Mouse (Mus musculus) embryonic facial prominence, embryonic 14.5 days (tissue): ENCODE results near the gene Zfp740. TPM values are rescaled to one million over a fixed set of nuclear protein-coding genes. Genes with fewer than 3 reads are reported as not detected.
"Not testable (repeated sequence)": the region's sequence is repeated elsewhere in the genome, so short reads cannot be mapped to it uniquely, and the experiment has no call there.

ENCODE experiments used
- ATAC-seq: fragments of 200-750 bp; cut with Nextera tagmentation; 2 replicates; pipeline ENCODE4 v1.8.0; 2017; ENCODE audit warnings: low read depth, moderate number of reproducible peaks, moderate TSS enrichment
- DNase-seq: peaks from one replicate; pipeline ENCODE4 v3.0.0-alpha.2; 2015; ENCODE audit warnings: low spot score
- H3K27ac ChIP-seq: fragments of 300-500 bp; sonication (generic); replicated peaks from 2 replicates; pipeline ENCODE4 v1.5.1; 2014; ENCODE audit warnings: low read depth, mild to moderate bottlenecking, low read length, moderate library complexity
- H3K27me3 ChIP-seq: fragments of 300-500 bp; sonication (generic); replicated peaks from 2 replicates; pipeline ENCODE4 v1.6.1; 2014; ENCODE audit warnings: low read length; ENCODE audit not compliant: control insufficient read depth, insufficient read depth
- H3K36me3 ChIP-seq: fragments of 300-500 bp; sonication (generic); 2 replicates; pipeline ENCODE4 v1.6.1; 2014; ENCODE audit warnings: low read length, mixed read lengths; ENCODE audit not compliant: control insufficient read depth, insufficient read depth
- H3K4me1 ChIP-seq: fragments of 300-500 bp; sonication (generic); 2 replicates; pipeline ENCODE4 v1.6.1; 2014; ENCODE audit warnings: antibody characterized with exemption, low read length; ENCODE audit not compliant: control insufficient read depth, insufficient read depth
- H3K4me2 ChIP-seq: fragments of 300-500 bp; sonication (generic); 2 replicates; pipeline ENCODE4 v1.6.1; 2014; ENCODE audit warnings: low read depth, mild to moderate bottlenecking, low read length, moderate library complexity, mixed read lengths
- H3K4me3 ChIP-seq: fragments of 300-500 bp; sonication (generic); 2 replicates; pipeline ENCODE4 v1.5.1; 2014; ENCODE audit warnings: low read depth, mild to moderate bottlenecking, low read length
- H3K9ac ChIP-seq: fragments of 300-500 bp; sonication (generic); 2 replicates; pipeline ENCODE4 v1.6.1; 2014; ENCODE audit warnings: low read depth, mild to moderate bottlenecking, low read length, moderate library complexity, mixed read lengths
- H3K9me3 ChIP-seq: fragments of 300-500 bp; sonication (generic); 2 replicates; pipeline ENCODE4 v1.6.1; 2016; ENCODE audit warnings: low read length; ENCODE audit not compliant: control insufficient read depth
- WGBS: fragments of 180-500 bp; shearing (Covaris S2); extraction: QIAGEN DNeasy Blood & Tissue Kit; methylation state at CpG from one replicate; pipeline ENCODE4 v1.1.7; 2014; 5-methylcytosine and 5-hydroxymethylcytosine counted together
- polyA plus RNA-seq: library from polyadenylated mRNA; unstranded; fragments of >200 nt; fragmentation: Nextera tagmentation; extraction: Ambion mirVana; gene quantifications from 2 replicates; pipeline ENCODE4 v1.2.1, GENCODE M21; 2014

Zfp740 gene
- 48.6 and 49.8 TPM in 2 replicates for polyA plus RNA-seq

- peak within 1 kb of the TSS; percentile 77 for H3K4me2 ChIP-seq
- H3K36me3 ChIP-seq: peaks cover 46% of the 10 kb centered on the region
- peak within 1 kb of the TSS; percentile 100 for H3K27ac ChIP-seq
- DNase-seq: peak; percentile 98
- peaks cover 30% of the 10 kb centered on the region for H3K4me1 ChIP-seq
- peak within 1 kb of the TSS; percentile 74 for H3K4me3 ChIP-seq
- H3K27me3 ChIP-seq: no peaks in the 10 kb centered on the region
- no peaks in the 10 kb centered on the region for H3K9me3 ChIP-seq
- under 1% methylated on average over 35 of the region's 68 CpGs for WGBS
- H3K9ac ChIP-seq: peak within 1 kb of the TSS; percentile 97
- ATAC-seq: peak; percentile 95
Measured at GRCm38 (mm10) chr15:102202971-102203834, at the start of gene Zfp740. Zfp740 (plus strand) TSS chr15:102203249.

- WGBS: 89% methylated on average over 6 of the region's 6 CpGs
- H3K9ac ChIP-seq, H3K9me3 ChIP-seq: not testable (repeated sequence)
Measured at GRCm38 (mm10) chr15:102155006-102155405, 48.0 kb upstream of the Zfp740 start.

GRCm38 (mm10) chr15:102156836-102157235 is 46.2 kb upstream of the Zfp740 start:
- Histone ChIP-seq H3K9ac (no peak overlapping the region), H3K4me1 (no peaks in the 10 kb centered on the region), H3K36me3 (no peaks in the 10 kb centered on the region), H3K4me3 (no peak overlapping the region), H3K4me2 (no peak overlapping the region), H3K9me3 (no peaks in the 10 kb centered on the region), H3K27me3 (no peaks in the 10 kb centered on the region), H3K27ac (no peak overlapping the region)
- DNase-seq (no peak), ATAC-seq (no peak)
- 39% methylated on average over 20 of the region's 20 CpGs for WGBS

More at GRCm38 (mm10) chr15:102155006-102155405, 48.0 kb upstream of the Zfp740 start:
- DNase-seq, H3K4me3 ChIP-seq, H3K4me2 ChIP-seq, H3K36me3 ChIP-seq, ATAC-seq, H3K27ac ChIP-seq, H3K27me3 ChIP-seq, H3K4me1 ChIP-seq: not testable (repeated sequence)

GRCm38 (mm10) chr15:102160415-102161060 is 42.5 kb upstream of the Zfp740 start:
- 65% methylated on average over 26 of the region's 27 CpGs for WGBS
- H3K4me3 ChIP-seq: no peak overlapping the region
- no peaks in the 10 kb centered on the region for H3K36me3 ChIP-seq

GRCm38 (mm10) chr15:102163900-102164693 is 39.0 kb upstream of the Zfp740 start:
- Histone ChIP-seq H3K9ac (no peak overlapping the region), H3K4me2 (no peak overlapping the region), H3K4me1 (peaks cover 25% of the 10 kb centered on the region), H3K9me3 (no peaks in the 10 kb centered on the region), H3K27ac (no peak overlapping the region), H3K4me3 (no peak overlapping the region), H3K27me3 (no peaks in the 10 kb centered on the region), H3K36me3 (no peaks in the 10 kb centered on the region)
- no peak for ATAC-seq
- no peak for DNase-seq
- 59% methylated on average over 3 of the region's 3 CpGs for WGBS

More at GRCm38 (mm10) chr15:102160415-102161060, 42.5 kb upstream of the Zfp740 start:
- DNase-seq (no peak), ATAC-seq (no peak)
- Histone ChIP-seq H3K9ac (no peak overlapping the region), H3K4me2 (no peak overlapping the region), H3K9me3 (no peaks in the 10 kb centered on the region), H3K27ac (no peak overlapping the region), H3K4me1 (peaks cover 4% of the 10 kb centered on the region; the same call in 1 of the 2 replicates), H3K27me3 (no peaks in the 10 kb centered on the region)

GRCm38 (mm10) chr15:102165468-102166100 is 37.5 kb upstream of the Zfp740 start:
- WGBS: 37% methylated on average over 6 of the region's 6 CpGs
- 0 out of 2 replicates have a peak overlapping the region, but pooled peaks have one; percentile 25 for H3K9ac ChIP-seq
- DNase-seq (no peak), ATAC-seq (no peak)
- H3K27me3 ChIP-seq: no peaks in the 10 kb centered on the region
- peaks cover 25% of the 10 kb centered on the region for H3K4me1 ChIP-seq
- H3K4me3 ChIP-seq: no peak overlapping the region
- no peaks in the 10 kb centered on the region for H3K36me3 ChIP-seq
- no peak overlapping the region for H3K4me2 ChIP-seq
- 0 out of 2 replicates have a peak overlapping the region, but pooled peaks have one; percentile 15 for H3K27ac ChIP-seq
- H3K9me3 ChIP-seq: no peaks in the 10 kb centered on the region

- peak overlapping the region; percentile 69 for H3K27ac ChIP-seq
- no peak overlapping the region for H3K4me2 ChIP-seq
- 21% methylated on average over 6 of the region's 6 CpGs for WGBS
- H3K27me3 ChIP-seq: no peaks in the 10 kb centered on the region
- peaks cover 25% of the 10 kb centered on the region for H3K4me1 ChIP-seq
- DNase-seq: peak; percentile 89
- H3K9me3 ChIP-seq: no peaks in the 10 kb centered on the region
- H3K36me3 ChIP-seq: 0 out of 2 replicates have a peak, but pooled peaks cover 4% of the 10 kb centered on the region
- H3K9ac ChIP-seq: no peak overlapping the region
- ATAC-seq: peak; percentile 88
- no peak overlapping the region for H3K4me3 ChIP-seq
Measured at GRCm38 (mm10) chr15:102167620-102168021, 35.4 kb upstream of the Zfp740 start.

- Histone ChIP-seq H3K4me2 (no peak overlapping the region), H3K9ac (no peak overlapping the region), H3K36me3 (peaks cover 4% of the 10 kb centered on the region; the same call in 1 of the 2 replicates), H3K4me3 (no peak overlapping the region), H3K4me1 (peaks cover 25% of the 10 kb centered on the region), H3K27ac (no peak overlapping the region), H3K27me3 (no peaks in the 10 kb centered on the region), H3K9me3 (no peaks in the 10 kb centered on the region)
- ATAC-seq (no peak), DNase-seq (no peak)
- 52% methylated on average over 2 of the region's 2 CpGs for WGBS
Measured at GRCm38 (mm10) chr15:102169064-102169463, 34.0 kb upstream of the Zfp740 start.
